Mouse (Mus musculus): ENCODE data around the gene Fam122b.

The Fam122b gene

GRCm38 (mm10) chrX:53204690-53205311 is 64.8 kb downstream of the Fam122b start:
- ATAC-seq (ENCODE audit: insufficient number of reproducible peaks, low FRiP score, low TSS enrichment): no peak

GRCm38 (mm10) chrX:53201616-53202015 is 68.0 kb downstream of the Fam122b start:
- no peak for ATAC-seq (ENCODE audit: insufficient number of reproducible peaks, low FRiP score, low TSS enrichment)

GRCm38 (mm10) chrX:53197681-53198080 is 71.9 kb downstream of the Fam122b start:
- ATAC-seq (ENCODE audit: insufficient number of reproducible peaks, low FRiP score, low TSS enrichment): no peak

GRCm38 (mm10) chrX:53196392-53196791 is 73.2 kb downstream of the Fam122b start:
- no peak for ATAC-seq (ENCODE audit: insufficient number of reproducible peaks, low FRiP score, low TSS enrichment)
